Mouse (Mus musculus) midbrain, postnatal 0 days (tissue): Measurements from ENCODE around the gene Jph4. TPM values are rescaled to one million over a fixed set of nuclear protein-coding genes. Genes with fewer than 3 reads are reported as not detected.
A peak's percentile ranks its signal among the peaks of the same experiment; 100 is the strongest.

Experiments used
- ATAC-seq: fragments of 200-750 bp; cut with Nextera tagmentation; 2 replicates; pipeline ENCODE4 v1.8.0; 2017; ENCODE audit warnings: moderate number of reproducible peaks, mild to moderate bottlenecking, moderate TSS enrichment, moderate library complexity; ENCODE audit not compliant: low FRiP score
- DNase-seq: peaks from one replicate; pipeline ENCODE4 v3.0.0-alpha.2; 2015; ENCODE audit warnings: low spot score
- H3K27ac ChIP-seq: fragments of 300-500 bp; sonication (generic); 2 replicates; pipeline ENCODE4 v1.5.1; 2014; ENCODE audit warnings: low read depth, mild to moderate bottlenecking, low read length, mixed read lengths
- H3K27me3 ChIP-seq: fragments of 300-500 bp; sonication (generic); 2 replicates; pipeline ENCODE4 v1.6.1; 2014; ENCODE audit warnings: low read length, control low read depth, mixed read lengths; ENCODE audit not compliant: insufficient read depth
- H3K36me3 ChIP-seq: fragments of 300-500 bp; sonication (generic); 2 replicates; pipeline ENCODE4 v1.6.1; 2014; ENCODE audit warnings: low read length, control low read depth, mixed read lengths; ENCODE audit not compliant: insufficient read depth
- H3K4me1 ChIP-seq: fragments of 300-500 bp; sonication (generic); 2 replicates; pipeline ENCODE4 v1.6.1; 2014; ENCODE audit warnings: mild to moderate bottlenecking, control low read depth, antibody characterized with exemption, low read length, mixed read lengths; ENCODE audit not compliant: insufficient read depth
- H3K4me2 ChIP-seq: fragments of 300-500 bp; sonication (generic); 2 replicates; pipeline ENCODE4 v1.6.1; 2014; ENCODE audit warnings: low read depth, mild to moderate bottlenecking, low read length, mixed read lengths; ENCODE audit not compliant: poor library complexity, severe bottlenecking
- H3K4me3 ChIP-seq: fragments of 300-500 bp; sonication (generic); 2 replicates; pipeline ENCODE4 v1.5.1; 2014; ENCODE audit warnings: low read depth, mild to moderate bottlenecking, low read length, moderate library complexity
- H3K9ac ChIP-seq: fragments of 300-500 bp; sonication (generic); replicated peaks from 2 replicates; pipeline ENCODE4 v1.6.1; 2014; ENCODE audit warnings: mild to moderate bottlenecking, low read length, moderate library complexity, mixed read lengths; ENCODE audit not compliant: poor library complexity, severe bottlenecking
- H3K9me3 ChIP-seq: fragments of 300-500 bp; sonication (generic); 2 replicates; pipeline ENCODE4 v1.6.1; 2016; ENCODE audit warnings: low read length, control low read depth
- CTCF ChIP-seq: IDR thresholded peaks from 2 replicates; pipeline ENCODE4 v1.5.1; 2016; ENCODE audit warnings: antibody characterized with exemption, mild to moderate bottlenecking
- WGBS: fragments of 180-500 bp; shearing (Covaris S2); extraction: QIAGEN DNeasy Blood & Tissue Kit; methylation state at CpG from one replicate; pipeline ENCODE4 v1.1.7; 2014; 5-methylcytosine and 5-hydroxymethylcytosine counted together
- polyA plus RNA-seq: library from polyadenylated mRNA; unstranded; fragments of >200 nt; fragmentation: Nextera tagmentation; extraction: Ambion mirVana; gene quantifications from 2 replicates; pipeline ENCODE4 v1.2.1, GENCODE M21; 2015
- total RNA-seq: library from RNA; depleted of rRNA; stranded (reverse); fragments of >200 nt; gene quantifications from 2 replicates; pipeline ENCODE4 v1.2.3, GENCODE M21; 2014

Gene Jph4
- total and polyA plus RNA-seq, 2 experiments from 2014 or later: 45.1 to 182 TPM

- peak; percentile 41; the same call in 1 of the 2 replicates for ATAC-seq
- peak; percentile 86 for DNase-seq
- Histone ChIP-seq H3K9ac (no peak overlapping the region), H3K27ac (peak overlapping the region; percentile 75), H3K36me3 (peaks cover 2% of the 10 kb centered on the region), H3K4me1 (peaks cover 14% of the 10 kb centered on the region; the same call in 1 of the 2 replicates), H3K27me3 (no peaks in the 10 kb centered on the region), H3K4me3 (no peak overlapping the region), H3K9me3 (no peaks in the 10 kb centered on the region), H3K4me2 (0 out of 2 replicates have a peak overlapping the region, but pooled peaks have one; percentile 22)
- WGBS: 18% methylated on average over 8 of the region's 8 CpGs
- TF ChIP-seq CTCF: peak; percentile 92
These were observed 37.3 kb downstream of the Jph4 start for GRCm38 (mm10) chr14:55079214-55079970.

GRCm38 (mm10) chr14:55078366-55078989 lies 38.3 kb downstream of the Jph4 start:
- Histone ChIP-seq H3K9me3 (no peaks in the 10 kb centered on the region), H3K27me3 (no peaks in the 10 kb centered on the region), H3K27ac (peak overlapping the region; percentile 75), H3K4me1 (peaks cover 14% of the 10 kb centered on the region; the same call in 1 of the 2 replicates), H3K4me2 (peak overlapping the region; percentile 22), H3K36me3 (peaks cover 11% of the 10 kb centered on the region), H3K4me3 (no peak overlapping the region), H3K9ac (peak overlapping the region; percentile 29; the same call in 1 of the 2 replicates)
- TF ChIP-seq CTCF: no peak
- ATAC-seq (peak; percentile 52; the same call in 1 of the 2 replicates), DNase-seq (peak; percentile 67)
- 3% methylated on average over 23 of the region's 23 CpGs for WGBS

GRCm38 (mm10) chr14:55077481-55078365 lies 39.0 kb downstream of the Jph4 start:
- Histone ChIP-seq H3K36me3 (peaks cover 19% of the 10 kb centered on the region), H3K9ac (peak overlapping the region; percentile 29; the same call in 1 of the 2 replicates), H3K4me3 (no peak overlapping the region), H3K27me3 (no peaks in the 10 kb centered on the region), H3K4me2 (no peak overlapping the region), H3K4me1 (peaks cover 14% of the 10 kb centered on the region; the same call in 1 of the 2 replicates), H3K27ac (peak overlapping the region; percentile 75), H3K9me3 (no peaks in the 10 kb centered on the region)
- TF ChIP-seq CTCF: no peak
- DNase-seq (peak; percentile 73), ATAC-seq (peak; percentile 22; the same call in 1 of the 2 replicates)
- WGBS: 13% methylated on average over 15 of the region's 15 CpGs

- no peak overlapping the region for H3K4me2 ChIP-seq
- no peak for ATAC-seq
- peak overlapping the region; percentile 75; the same call in 1 of the 2 replicates for H3K27ac ChIP-seq
- no peak for DNase-seq
- H3K27me3 ChIP-seq: no peaks in the 10 kb centered on the region
- no peaks in the 10 kb centered on the region for H3K9me3 ChIP-seq
- no peak overlapping the region for H3K9ac ChIP-seq
- WGBS: 65% methylated on average over 3 of the region's 3 CpGs
- TF ChIP-seq CTCF: 0 out of 2 replicates have a peak, but pooled peaks have one; percentile 12
- H3K4me3 ChIP-seq: no peak overlapping the region
- peaks cover 26% of the 10 kb centered on the region for H3K36me3 ChIP-seq
- H3K4me1 ChIP-seq: peaks cover 14% of the 10 kb centered on the region; the same call in 1 of the 2 replicates
These were observed 39.8 kb downstream of the Jph4 start for GRCm38 (mm10) chr14:55076956-55077355.

- H3K9me3 ChIP-seq: no peaks in the 10 kb centered on the region
- H3K9ac ChIP-seq: no peak overlapping the region
- H3K27ac ChIP-seq: peak overlapping the region; percentile 33; the same call in 1 of the 2 replicates
- ATAC-seq (no peak), DNase-seq (peak; percentile 46)
- H3K36me3 ChIP-seq: peaks cover 28% of the 10 kb centered on the region
- TF ChIP-seq CTCF: no peak
- 31% methylated on average over 6 of the region's 6 CpGs for WGBS
- H3K4me2 ChIP-seq: no peak overlapping the region
- H3K27me3 ChIP-seq: no peaks in the 10 kb centered on the region
- H3K4me1 ChIP-seq: peaks cover 14% of the 10 kb centered on the region; the same call in 1 of the 2 replicates
- H3K4me3 ChIP-seq: no peak overlapping the region
These were observed 40.5 kb downstream of the Jph4 start for GRCm38 (mm10) chr14:55076224-55076623.
